Mouse (Mus musculus): ENCODE data around the gene Actl11.

DNA sequence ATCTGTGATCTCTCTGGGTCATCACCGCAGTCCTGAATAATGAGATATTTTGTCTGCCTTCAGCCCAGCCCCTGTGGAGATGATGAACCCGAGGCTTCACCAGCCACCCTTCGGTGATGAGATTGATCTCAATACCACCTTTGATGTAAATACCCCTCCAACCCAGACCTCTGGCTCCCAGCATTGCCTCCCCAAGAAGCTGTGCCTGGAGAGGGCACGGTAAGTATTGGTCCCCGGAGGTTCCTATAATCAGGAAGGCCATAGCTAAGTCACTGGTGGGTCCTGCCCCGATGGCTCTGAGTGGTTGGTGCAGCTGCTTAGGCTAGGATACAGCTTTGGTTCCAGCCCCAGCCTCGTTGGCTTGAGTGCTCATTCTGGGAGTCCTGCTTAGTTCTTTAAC lies 40.3 kb downstream of the Actl11 start:
- TF ChIP-seq CTCF (IDR thresholded peaks at IDR 0.05; ENCODE audit: low read depth, low read length) (no peak), POLR2A (IDR thresholded peaks at IDR 0.05; ENCODE audit: extremely low read depth, insufficient read depth, low read length) (no peak)
